Mouse (Mus musculus): ENCODE data around the gene Gm20388. TPM values are rescaled to one million over a fixed set of nuclear protein-coding genes. Genes with fewer than 3 reads are reported as not detected.
A peak's percentile ranks its signal among the peaks of the same experiment; 100 is the strongest.

Gm20388 gene
- polyA plus RNA-seq, 1 experiment = 23.9 TPM

DNA sequence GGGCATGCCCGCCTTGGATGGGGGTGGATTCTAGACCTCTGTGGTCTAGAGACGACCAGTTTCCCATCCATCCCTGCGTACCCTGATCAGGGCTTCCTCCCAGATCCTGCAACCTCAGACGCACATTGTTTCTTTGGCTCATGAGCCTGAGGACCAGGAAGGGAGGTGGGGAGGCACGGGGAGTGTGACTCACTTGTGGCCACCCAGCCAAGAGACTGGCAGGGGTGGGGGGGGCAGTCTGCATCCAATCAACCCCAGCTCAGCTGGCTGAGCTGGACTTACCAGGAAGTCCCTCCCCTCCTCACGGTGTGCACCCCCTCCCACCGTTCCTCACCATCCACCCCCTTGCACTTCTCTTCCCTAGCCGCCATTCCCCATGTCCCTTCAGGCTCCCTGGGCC lies 1758.6 kb downstream of the Gm20388 start:
- Histone ChIP-seq H3K4me1 (ENCODE audit: control insufficient read depth, insufficient read depth, low read length) (no peaks in the 10 kb centered on the region), H3K27ac (ENCODE audit: insufficient read depth, low read length) (peak overlapping the region; percentile 50), H3K4me3 (ENCODE audit: insufficient read depth, low read length) (peak overlapping the region; percentile 14)
- TF ChIP-seq POLR2A (IDR thresholded peaks at IDR 0.05; ENCODE audit: extremely low read depth, insufficient read depth, low read length) (no peak), CTCF (IDR thresholded peaks at IDR 0.05; ENCODE audit: extremely low read depth, insufficient read depth, low read length) (no peak)

DNA sequence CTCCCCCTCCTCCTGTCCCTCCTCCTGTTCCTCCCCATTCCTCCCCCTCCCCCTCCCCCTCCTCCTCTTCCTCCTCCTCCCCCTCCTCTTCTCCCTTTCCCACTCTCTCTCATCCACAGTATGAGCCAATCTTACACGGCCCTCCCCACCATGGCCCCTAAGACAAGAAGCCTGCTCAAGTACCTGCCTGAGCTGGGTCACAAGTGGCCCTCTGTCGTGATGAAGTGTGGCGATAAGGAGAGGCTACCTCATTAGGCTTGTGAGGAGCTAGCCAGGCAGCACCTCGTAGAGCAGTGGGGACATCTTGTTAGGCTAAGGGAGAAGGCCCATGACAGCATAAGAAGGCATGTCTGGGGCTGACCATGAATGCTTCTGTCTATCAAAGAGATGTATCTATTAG lies 1762.5 kb downstream of the Gm20388 start:
- Histone ChIP-seq H3K27ac (ENCODE audit: insufficient read depth, low read length) (peak overlapping the region; percentile 1; the same call in 1 of the 2 replicates), H3K4me1 (ENCODE audit: control insufficient read depth, insufficient read depth, low read length) (peaks cover 2% of the 10 kb centered on the region; the same call in 1 of the 2 replicates), H3K4me3 (ENCODE audit: insufficient read depth, low read length) (no peak overlapping the region)
- TF ChIP-seq CTCF (IDR thresholded peaks at IDR 0.05; ENCODE audit: extremely low read depth, insufficient read depth, low read length) (no peak), POLR2A (IDR thresholded peaks at IDR 0.05; ENCODE audit: extremely low read depth, insufficient read depth, low read length) (no peak)

GRCm38 (mm10) chr8:121673917-121674316 lies 1763.3 kb downstream of the Gm20388 start:
- Histone ChIP-seq H3K27ac (ENCODE audit: insufficient read depth, low read length) (0 out of 2 replicates have a peak overlapping the region, but pooled peaks have one; percentile 1), H3K4me3 (ENCODE audit: insufficient read depth, low read length) (no peak overlapping the region), H3K4me1 (ENCODE audit: control insufficient read depth, insufficient read depth, low read length) (peaks cover 4% of the 10 kb centered on the region; the same call in 1 of the 2 replicates)
- TF ChIP-seq CTCF (IDR thresholded peaks at IDR 0.05; ENCODE audit: extremely low read depth, insufficient read depth, low read length) (no peak), POLR2A (IDR thresholded peaks at IDR 0.05; ENCODE audit: extremely low read depth, insufficient read depth, low read length) (no peak)

- no peak overlapping the region for H3K4me3 ChIP-seq (ENCODE audit: insufficient read depth, low read length)
- TF ChIP-seq CTCF (IDR thresholded peaks at IDR 0.05; ENCODE audit: extremely low read depth, insufficient read depth, low read length) (peak; percentile 22; the same call in 1 of the 2 replicates), POLR2A (IDR thresholded peaks at IDR 0.05; ENCODE audit: extremely low read depth, insufficient read depth, low read length) (no peak)
- H3K4me1 ChIP-seq (ENCODE audit: control insufficient read depth, insufficient read depth, low read length) = peaks cover 4% of the 10 kb centered on the region; the same call in 1 of the 2 replicates
- H3K27ac ChIP-seq (ENCODE audit: insufficient read depth, low read length) = no peak overlapping the region
Measured at GRCm38 (mm10) chr8:121674524-121674923, 1763.9 kb downstream of the Gm20388 start.

DNA sequence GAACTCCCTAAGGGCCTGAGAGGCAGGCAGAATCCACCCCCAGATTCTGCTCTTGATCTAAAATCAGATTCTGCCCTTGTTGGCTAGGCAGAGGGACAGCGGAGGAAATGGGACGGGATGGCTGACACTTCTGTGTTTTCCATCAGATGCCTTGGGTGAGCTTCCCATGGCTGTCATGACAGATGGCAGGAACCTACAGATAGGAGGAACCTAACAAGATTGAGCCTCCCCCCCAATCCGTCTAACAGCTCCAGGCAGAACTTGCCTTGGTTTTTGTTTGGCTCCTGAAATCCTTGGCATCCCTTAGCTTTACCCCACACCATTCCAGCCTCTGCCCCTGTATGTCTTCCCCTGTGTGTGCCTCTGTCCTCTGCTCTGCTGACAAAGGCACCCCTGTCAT lies 1764.5 kb downstream of the Gm20388 start:
- H3K27ac ChIP-seq (ENCODE audit: insufficient read depth, low read length) = no peak overlapping the region
- H3K4me1 ChIP-seq (ENCODE audit: control insufficient read depth, insufficient read depth, low read length) = peaks cover 4% of the 10 kb centered on the region; the same call in 1 of the 2 replicates
- no peak overlapping the region for H3K4me3 ChIP-seq (ENCODE audit: insufficient read depth, low read length)
- TF ChIP-seq POLR2A (IDR thresholded peaks at IDR 0.05; ENCODE audit: extremely low read depth, insufficient read depth, low read length) = no peak
- TF ChIP-seq CTCF (IDR thresholded peaks at IDR 0.05; ENCODE audit: extremely low read depth, insufficient read depth, low read length) = no peak

- peaks cover 4% of the 10 kb centered on the region; the same call in 1 of the 2 replicates for H3K4me1 ChIP-seq (ENCODE audit: control insufficient read depth, insufficient read depth, low read length)
- no peak for TF ChIP-seq POLR2A (IDR thresholded peaks at IDR 0.05; ENCODE audit: extremely low read depth, insufficient read depth, low read length)
- no peak for TF ChIP-seq CTCF (IDR thresholded peaks at IDR 0.05; ENCODE audit: extremely low read depth, insufficient read depth, low read length)
- no peak overlapping the region for H3K4me3 ChIP-seq (ENCODE audit: insufficient read depth, low read length)
- no peak overlapping the region for H3K27ac ChIP-seq (ENCODE audit: insufficient read depth, low read length)
Measured at GRCm38 (mm10) chr8:121675701-121676100, 1765.1 kb downstream of the Gm20388 start.

- no peak for TF ChIP-seq CTCF (IDR thresholded peaks at IDR 0.05; ENCODE audit: extremely low read depth, insufficient read depth, low read length)
- TF ChIP-seq POLR2A (IDR thresholded peaks at IDR 0.05; ENCODE audit: extremely low read depth, insufficient read depth, low read length) = no peak
- Histone ChIP-seq H3K4me3 (ENCODE audit: insufficient read depth, low read length) (no peak overlapping the region), H3K27ac (ENCODE audit: insufficient read depth, low read length) (no peak overlapping the region), H3K4me1 (ENCODE audit: control insufficient read depth, insufficient read depth, low read length) (peaks cover 5% of the 10 kb centered on the region; the same call in 1 of the 2 replicates)
Measured at GRCm38 (mm10) chr8:121678696-121679095, 1768.1 kb downstream of the Gm20388 start.

DNA sequence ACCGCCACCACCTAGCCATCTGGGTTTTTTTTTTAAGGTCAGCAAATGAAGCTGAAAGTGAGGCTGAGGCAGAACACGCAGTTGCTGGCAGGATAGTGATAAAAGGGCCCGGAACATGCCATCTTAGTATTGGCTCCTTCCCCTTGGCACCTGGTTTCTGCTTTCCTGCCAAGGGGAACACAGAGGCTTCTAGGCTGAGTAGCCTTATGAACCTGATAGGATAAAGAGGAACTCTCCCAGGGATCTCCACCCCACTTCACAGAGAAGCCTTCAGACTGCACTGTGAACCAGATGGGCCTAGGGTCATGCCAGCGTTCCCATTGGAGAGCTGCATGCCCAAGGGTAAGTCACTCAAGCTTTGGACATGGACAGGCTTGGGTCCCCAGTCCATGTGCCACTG lies 1770.3 kb downstream of the Gm20388 start:
- Histone ChIP-seq H3K27ac (ENCODE audit: insufficient read depth, low read length) (no peak overlapping the region), H3K4me3 (ENCODE audit: insufficient read depth, low read length) (no peak overlapping the region), H3K4me1 (ENCODE audit: control insufficient read depth, insufficient read depth, low read length) (peaks cover 4% of the 10 kb centered on the region; the same call in 1 of the 2 replicates)
- TF ChIP-seq POLR2A (IDR thresholded peaks at IDR 0.05; ENCODE audit: extremely low read depth, insufficient read depth, low read length) (no peak), CTCF (IDR thresholded peaks at IDR 0.05; ENCODE audit: extremely low read depth, insufficient read depth, low read length) (no peak)

DNA sequence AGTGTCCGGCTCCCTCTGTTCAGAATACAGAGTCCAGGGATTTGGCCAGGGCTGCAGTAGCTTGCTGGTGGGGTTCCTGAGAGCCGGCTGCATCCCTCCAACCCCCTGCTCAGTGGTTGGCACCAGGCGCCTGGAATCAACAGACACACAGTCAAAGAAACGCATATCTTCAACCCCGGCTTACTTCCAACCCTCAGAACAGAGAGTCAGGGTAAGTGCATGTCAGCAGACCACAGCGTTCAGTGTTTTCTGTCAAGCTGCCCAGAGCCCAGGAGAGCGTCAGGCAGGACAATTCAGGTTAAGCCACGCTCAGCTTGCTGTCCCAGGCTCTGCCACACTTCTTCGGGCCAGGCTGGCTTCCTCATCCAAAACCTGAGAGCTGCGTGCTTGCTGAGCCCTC lies 1770.8 kb downstream of the Gm20388 start:
- H3K27ac ChIP-seq (ENCODE audit: insufficient read depth, low read length) = no peak overlapping the region
- H3K4me3 ChIP-seq (ENCODE audit: insufficient read depth, low read length) = no peak overlapping the region
- TF ChIP-seq POLR2A (IDR thresholded peaks at IDR 0.05; ENCODE audit: extremely low read depth, insufficient read depth, low read length) (no peak), CTCF (IDR thresholded peaks at IDR 0.05; ENCODE audit: extremely low read depth, insufficient read depth, low read length) (no peak)
- H3K4me1 ChIP-seq (ENCODE audit: control insufficient read depth, insufficient read depth, low read length) = peaks cover 4% of the 10 kb centered on the region; the same call in 1 of the 2 replicates

DNA sequence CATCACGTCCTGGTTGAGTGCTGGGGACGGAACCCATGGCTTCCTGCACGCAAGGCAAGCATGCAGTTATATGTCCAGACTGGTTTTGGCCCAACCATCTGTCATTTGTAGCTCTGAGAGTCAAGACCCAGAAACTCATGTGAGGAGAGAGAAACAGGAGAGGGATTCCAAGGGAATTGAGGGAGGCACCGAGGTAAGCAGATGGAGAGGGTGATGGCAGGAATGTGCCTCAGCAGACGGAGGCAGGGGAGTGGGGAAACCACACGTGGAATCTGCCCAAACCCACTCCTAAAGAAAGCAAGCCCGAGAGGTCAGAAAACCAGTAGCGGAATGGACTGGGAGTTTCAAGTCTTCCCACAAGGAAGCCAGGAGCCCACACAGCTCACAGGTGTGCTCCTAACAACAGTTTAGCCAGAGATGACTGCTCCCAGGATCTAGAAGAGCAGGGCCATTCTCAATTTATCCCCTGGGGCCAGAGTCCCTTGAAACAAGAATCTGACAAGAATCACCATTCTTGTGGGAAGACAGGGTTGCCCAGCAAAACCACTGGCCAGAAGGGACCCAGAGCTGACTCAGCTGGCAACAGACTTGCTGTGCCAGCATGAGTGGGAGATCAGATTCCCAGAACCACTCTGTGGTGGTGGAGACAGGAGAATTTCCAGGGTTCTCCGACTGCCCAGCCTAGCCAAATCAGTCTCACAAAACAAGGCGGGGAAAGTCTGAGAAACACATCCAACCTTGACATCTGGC lies 1772.6 kb downstream of the Gm20388 start:
- TF ChIP-seq CTCF (IDR thresholded peaks at IDR 0.05; ENCODE audit: extremely low read depth, insufficient read depth, low read length) = no peak
- TF ChIP-seq POLR2A (IDR thresholded peaks at IDR 0.05; ENCODE audit: extremely low read depth, insufficient read depth, low read length) = no peak
- H3K4me3 ChIP-seq (ENCODE audit: insufficient read depth, low read length) = no peak overlapping the region
- H3K27ac ChIP-seq (ENCODE audit: insufficient read depth, low read length) = no peak overlapping the region

More for the DNA sequence above, 1772.6 kb downstream of the Gm20388 start:
- peaks cover 16% of the 10 kb centered on the region for H3K4me1 ChIP-seq (ENCODE audit: control insufficient read depth, insufficient read depth, low read length)

Measured in cortical plate, adult 2 months (tissue).